21 mouse cellular contexts compared by ENCODE assay signal in genomic region chr17:51635913-51636312, GRCm38 (mm10).
"Had no signal": no experiment of that assay in that cellular context is flagged by ENCODE, and none has a peak within 500 bp of the region (broad histone marks: within the 10 kb centered on the region; RNA-seq: fewer than 3 reads in every experiment).

No protein-coding gene starts in this region.

- H3K9me3 ChIP-seq: limb, embryonic 12.5 days; limb, embryonic 15.5 days; midbrain, embryonic 12.5 days; midbrain, embryonic 15.5 days; neural tube, embryonic 12.5 days; neural tube, embryonic 15.5 days had no signal

- DNase-seq: kidney, adult 2 months; kidney, postnatal 25 days; layer of hippocampus, adult 9-11 months; liver, postnatal 0 days; lung, embryonic 14.5 days; thymus, adult 2 months; thymus, postnatal 14 days; thymus, postnatal 4 days had no signal

- H3K4me2 ChIP-seq: limb, embryonic 12.5 days; limb, embryonic 15.5 days; liver, embryonic 11.5 days; lung, embryonic 14.5 days; midbrain, embryonic 12.5 days; midbrain, embryonic 15.5 days; neural tube, embryonic 12.5 days; neural tube, embryonic 15.5 days had no signal

- H3K9ac ChIP-seq: limb, embryonic 12.5 days; limb, embryonic 15.5 days; liver, embryonic 14.5 days; liver, postnatal 0 days; lung, embryonic 14.5 days; midbrain, embryonic 12.5 days; midbrain, embryonic 15.5 days; neural tube, embryonic 12.5 days; neural tube, embryonic 15.5 days had no signal

- ATAC-seq: intestine, postnatal 0 days; liver, postnatal 0 days; lung, postnatal 0 days; midbrain, embryonic 15.5 days had no signal

- H3K4me1 ChIP-seq: limb, embryonic 12.5 days; limb, embryonic 15.5 days; midbrain, embryonic 12.5 days; midbrain, embryonic 15.5 days had no signal

- H3K36me3 ChIP-seq: limb, embryonic 12.5 days; limb, embryonic 15.5 days; midbrain, embryonic 12.5 days; midbrain, embryonic 15.5 days; neural tube, embryonic 12.5 days; neural tube, embryonic 15.5 days had no signal

- H3K27me3 ChIP-seq: limb, embryonic 12.5 days; limb, embryonic 15.5 days; midbrain, embryonic 12.5 days; midbrain, embryonic 15.5 days; neural tube, embryonic 12.5 days; neural tube, embryonic 15.5 days had no signal

- H3K27ac ChIP-seq: kidney, postnatal 0 days; layer of hippocampus, adult 2 months; limb, embryonic 12.5 days; limb, embryonic 15.5 days; liver, embryonic 14.5 days; macrophage; midbrain, embryonic 12.5 days; midbrain, embryonic 15.5 days; neural tube, embryonic 12.5 days; neural tube, embryonic 15.5 days had no signal

- H3K4me3 ChIP-seq: layer of hippocampus, adult 2 months; limb, embryonic 12.5 days; limb, embryonic 15.5 days; midbrain, embryonic 12.5 days; midbrain, embryonic 15.5 days; neural tube, embryonic 12.5 days; neural tube, embryonic 15.5 days had no signal
